Mouse (Mus musculus) stomach, embryonic 16.5 days (tissue): ENCODE results near the gene Gpr152. TPM values are rescaled to one million over a fixed set of nuclear protein-coding genes. Genes with fewer than 3 reads are reported as not detected.
A peak's percentile ranks its signal among the peaks of the same experiment; 100 is the strongest.
"Not testable (repeated sequence)": the region's sequence is repeated elsewhere in the genome, so short reads cannot be mapped to it uniquely, and the experiment has no call there.

Experiments
- ATAC-seq: fragments of 200-750 bp; cut with Nextera tagmentation; 2 replicates; pipeline ENCODE4 v1.8.0; 2017; ENCODE audit warnings: moderate number of reproducible peaks, moderate TSS enrichment; ENCODE audit not compliant: insufficient read depth, low FRiP score
- H3K27ac ChIP-seq: fragments of 300-500 bp; sonication (generic); 2 replicates; pipeline ENCODE4 v1.5.1; 2014; ENCODE audit warnings: low read length
- H3K27me3 ChIP-seq: fragments of 300-500 bp; sonication (generic); 2 replicates; pipeline ENCODE4 v1.6.1; 2014; ENCODE audit warnings: low read length, control low read depth, mixed read lengths; ENCODE audit not compliant: control insufficient read depth, insufficient read depth
- H3K36me3 ChIP-seq: fragments of 300-500 bp; sonication (generic); 2 replicates; pipeline ENCODE4 v1.6.1; 2014; ENCODE audit warnings: low read length; ENCODE audit not compliant: control insufficient read depth, insufficient read depth
- H3K4me1 ChIP-seq: fragments of 300-500 bp; sonication (generic); 2 replicates; pipeline ENCODE4 v1.6.1; 2014; ENCODE audit warnings: low read length, control low read depth, mixed read lengths; ENCODE audit not compliant: control insufficient read depth, insufficient read depth
- H3K4me2 ChIP-seq: fragments of 300-500 bp; sonication (generic); 2 replicates; pipeline ENCODE4 v1.6.1; 2014; ENCODE audit warnings: low read depth, low read length, mixed read lengths
- H3K4me3 ChIP-seq: fragments of 300-500 bp; sonication (generic); replicated peaks from 2 replicates; pipeline ENCODE4 v1.5.1; 2014; ENCODE audit warnings: mild to moderate bottlenecking, low read length
- H3K9ac ChIP-seq: fragments of 300-500 bp; sonication (generic); 2 replicates; pipeline ENCODE4 v1.6.1; 2014; ENCODE audit warnings: low read length
- H3K9me3 ChIP-seq: fragments of 300-500 bp; sonication (generic); replicated peaks from 2 replicates; pipeline ENCODE4 v1.6.1; 2016; ENCODE audit warnings: low read length, control low read depth; ENCODE audit not compliant: control insufficient read depth
- WGBS: fragments of 180-500 bp; shearing (Covaris S2); extraction: QIAGEN DNeasy Blood & Tissue Kit; methylation state at CpG from one replicate; pipeline ENCODE4 v1.1.7; 2014; 5-methylcytosine and 5-hydroxymethylcytosine counted together
- polyA plus RNA-seq: library from polyadenylated mRNA; unstranded; fragments of >200 nt; fragmentation: Nextera tagmentation; extraction: Ambion mirVana; gene quantifications from 2 replicates; pipeline ENCODE4 v1.2.1, GENCODE M21; 2015

Gpr152 gene
- polyA plus RNA-seq, 1 experiment from 2014 or later: not detected

DNA sequence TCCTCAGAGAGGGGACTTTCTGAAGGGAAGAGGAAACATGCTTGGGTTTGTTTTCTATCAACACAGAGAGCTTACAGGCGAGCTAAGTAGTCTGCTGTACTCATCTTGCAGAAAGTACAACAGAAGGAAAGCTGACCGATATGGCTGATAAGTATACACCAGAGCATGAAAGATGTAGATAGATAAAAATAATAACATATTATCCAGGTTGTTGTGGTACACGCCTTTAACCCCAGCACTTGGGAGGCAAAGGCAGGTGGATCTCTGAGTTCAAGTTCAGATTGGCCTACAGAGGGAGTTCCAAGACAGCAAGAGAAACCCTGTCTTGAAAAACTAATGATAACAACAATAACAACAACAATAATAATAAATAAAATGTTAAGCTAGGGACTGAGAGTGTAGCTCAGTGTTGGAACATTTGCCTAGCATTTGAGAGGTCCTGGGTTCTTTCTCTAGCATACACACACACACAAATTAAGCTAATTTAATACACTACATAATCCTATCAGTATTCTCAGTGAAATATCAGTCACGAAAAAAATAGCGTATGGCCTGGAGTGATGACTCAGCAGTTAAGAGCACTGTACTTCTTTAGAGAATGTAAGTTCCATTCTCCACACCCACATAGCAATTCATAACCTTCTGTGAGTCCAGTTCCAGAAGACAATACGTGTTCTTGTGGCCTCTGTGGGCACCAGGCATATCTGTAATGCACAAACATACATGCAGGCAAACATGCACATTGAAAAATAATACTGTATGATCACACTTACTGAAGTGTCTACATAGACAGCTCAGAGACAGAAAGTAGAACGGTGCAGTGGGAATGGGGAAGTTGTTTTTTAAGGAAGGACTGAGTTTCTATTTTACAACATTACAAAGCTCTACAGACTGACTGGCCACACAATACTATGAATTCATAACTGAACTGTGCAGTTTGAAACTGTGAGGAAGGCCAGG is 16.9 kb upstream of the Gpr152 start:
- 73% methylated on average over 7 of the region's 7 CpGs for WGBS
- Histone ChIP-seq H3K27ac (no peak overlapping the region), H3K9ac (no peak overlapping the region), H3K27me3 (no peaks in the 10 kb centered on the region), H3K4me2 (no peak overlapping the region), H3K36me3 (no peaks in the 10 kb centered on the region), H3K4me3 (no peak overlapping the region), H3K4me1 (peaks cover 16% of the 10 kb centered on the region), H3K9me3 (no peaks in the 10 kb centered on the region)
- ATAC-seq: no peak

DNA sequence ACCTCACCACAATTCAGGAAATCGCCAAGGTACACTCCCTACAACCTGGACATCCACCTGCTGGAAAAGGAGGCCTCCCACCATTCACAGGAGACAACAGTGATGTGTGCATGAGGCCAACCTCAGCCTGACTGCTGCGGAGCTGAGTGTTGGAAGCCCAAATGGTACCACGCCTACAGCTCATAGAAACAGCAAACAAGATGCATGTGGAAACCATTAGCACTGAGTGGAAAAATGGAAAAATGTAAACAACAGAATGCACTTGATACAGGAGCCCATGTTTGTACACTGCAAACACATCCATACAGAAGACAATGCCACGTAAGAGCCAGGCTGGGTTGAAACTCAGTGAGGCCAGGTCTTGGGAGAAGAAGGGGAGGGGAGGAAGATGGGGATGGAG is 15.2 kb upstream of the Gpr152 start:
- WGBS: 75% methylated on average over 4 of the region's 4 CpGs
- no peaks in the 10 kb centered on the region for H3K9me3 ChIP-seq
- H3K27ac ChIP-seq: no peak overlapping the region
- ATAC-seq: no peak
- 0 out of 2 replicates have a peak overlapping the region, but pooled peaks have one; percentile 14 for H3K9ac ChIP-seq
- no peak overlapping the region for H3K4me2 ChIP-seq
- no peak overlapping the region for H3K4me3 ChIP-seq
- H3K27me3 ChIP-seq: no peaks in the 10 kb centered on the region
- peaks cover 16% of the 10 kb centered on the region for H3K4me1 ChIP-seq
- 0 out of 2 replicates have a peak, but pooled peaks cover 6% of the 10 kb centered on the region for H3K36me3 ChIP-seq

DNA sequence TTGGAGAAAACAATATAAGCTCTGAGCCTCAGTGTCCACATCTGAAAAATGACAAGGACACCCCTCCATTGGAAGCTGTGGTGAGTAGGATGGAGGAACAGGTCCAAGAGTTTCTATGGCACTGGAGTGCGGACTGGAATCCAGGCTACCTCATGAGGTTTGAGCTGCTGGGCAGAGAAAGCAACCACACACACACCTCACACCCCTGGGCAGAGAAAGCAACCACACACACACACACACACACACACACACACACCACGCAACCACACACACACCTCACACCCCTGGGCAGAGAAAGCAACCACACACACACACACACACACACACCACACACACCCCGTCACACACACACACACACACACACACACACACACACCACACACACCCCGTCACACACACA is 14.3 kb upstream of the Gpr152 start:
- peak overlapping the region; percentile 60 for H3K4me3 ChIP-seq
- not testable (repeated sequence) for H3K9me3 ChIP-seq, H3K27me3 ChIP-seq, H3K27ac ChIP-seq
- ATAC-seq: peak; percentile 26
- H3K9ac ChIP-seq: peak overlapping the region; percentile 63; the same call in 1 of the 2 replicates
- WGBS: 26% methylated on average over 3 of the region's 4 CpGs
- peak overlapping the region; percentile 52 for H3K4me2 ChIP-seq
- 0 out of 2 replicates have a peak, but pooled peaks cover 11% of the 10 kb centered on the region for H3K36me3 ChIP-seq
- H3K4me1 ChIP-seq: peaks cover 15% of the 10 kb centered on the region

DNA sequence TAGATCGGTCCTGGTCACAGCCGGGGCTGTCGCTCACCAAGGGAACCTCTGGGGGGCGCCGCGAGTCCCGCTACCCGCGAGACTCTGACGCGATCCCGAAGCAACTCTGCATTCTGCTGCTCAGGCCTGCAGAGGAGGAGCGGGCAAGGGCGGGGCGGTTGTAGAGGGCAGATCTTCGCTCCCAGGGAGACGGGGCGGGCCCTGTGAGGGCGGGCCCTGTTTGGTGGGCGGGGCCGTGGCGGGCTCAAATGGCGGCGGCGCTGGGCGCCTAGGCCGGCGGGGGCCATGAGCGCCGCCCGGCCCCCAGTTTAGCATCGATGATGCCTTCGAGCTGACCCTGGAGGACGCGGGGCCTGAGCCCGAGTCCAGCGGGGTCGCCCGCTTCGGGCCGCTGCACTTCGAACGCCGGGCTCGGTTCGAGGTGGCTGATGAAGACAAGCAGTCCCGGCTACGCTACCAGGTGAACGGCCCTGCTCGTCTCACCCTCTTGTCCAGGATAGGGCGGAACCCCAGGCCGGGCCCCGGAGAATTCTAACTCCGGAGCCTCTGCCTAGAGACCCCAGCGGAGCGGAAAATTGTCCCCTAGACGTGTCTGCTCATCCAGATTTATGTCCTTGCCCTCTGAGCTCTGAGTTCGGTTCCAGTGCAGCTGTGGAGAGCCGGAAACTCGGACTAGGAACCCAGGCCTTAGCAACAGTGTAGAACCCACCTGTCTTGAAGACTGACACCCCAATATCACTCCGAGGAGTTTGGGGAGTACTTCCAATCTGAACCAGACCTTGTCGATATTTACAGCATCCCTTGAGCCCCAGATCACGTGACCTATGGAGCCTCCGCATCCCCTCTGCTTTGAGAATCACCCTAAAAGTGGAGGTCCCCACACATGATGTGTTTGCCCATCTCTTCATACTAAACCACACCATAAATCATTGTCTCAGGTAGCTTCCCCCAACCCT is 13.6 kb upstream of the Gpr152 start, which contains the start of gene Aip:
TSS of gene Aip (minus strand) at position 118 of the 956 bp plus-strand sequence.
- H3K9ac ChIP-seq: peak within 1 kb of the TSS; percentile 82
- peak; percentile 95 for ATAC-seq
- H3K27ac ChIP-seq: peak within 1 kb of the TSS; percentile 16
- H3K9me3 ChIP-seq: no peaks in the 10 kb centered on the region
- H3K36me3 ChIP-seq: 0 out of 2 replicates have a peak, but pooled peaks cover 12% of the 10 kb centered on the region
- H3K4me1 ChIP-seq: peaks cover 7% of the 10 kb centered on the region
- H3K4me2 ChIP-seq: peak within 1 kb of the TSS; percentile 68
- under 1% methylated on average over 60 of the region's 64 CpGs for WGBS
- H3K27me3 ChIP-seq: no peaks in the 10 kb centered on the region
- peak within 1 kb of the TSS; percentile 60 for H3K4me3 ChIP-seq

DNA sequence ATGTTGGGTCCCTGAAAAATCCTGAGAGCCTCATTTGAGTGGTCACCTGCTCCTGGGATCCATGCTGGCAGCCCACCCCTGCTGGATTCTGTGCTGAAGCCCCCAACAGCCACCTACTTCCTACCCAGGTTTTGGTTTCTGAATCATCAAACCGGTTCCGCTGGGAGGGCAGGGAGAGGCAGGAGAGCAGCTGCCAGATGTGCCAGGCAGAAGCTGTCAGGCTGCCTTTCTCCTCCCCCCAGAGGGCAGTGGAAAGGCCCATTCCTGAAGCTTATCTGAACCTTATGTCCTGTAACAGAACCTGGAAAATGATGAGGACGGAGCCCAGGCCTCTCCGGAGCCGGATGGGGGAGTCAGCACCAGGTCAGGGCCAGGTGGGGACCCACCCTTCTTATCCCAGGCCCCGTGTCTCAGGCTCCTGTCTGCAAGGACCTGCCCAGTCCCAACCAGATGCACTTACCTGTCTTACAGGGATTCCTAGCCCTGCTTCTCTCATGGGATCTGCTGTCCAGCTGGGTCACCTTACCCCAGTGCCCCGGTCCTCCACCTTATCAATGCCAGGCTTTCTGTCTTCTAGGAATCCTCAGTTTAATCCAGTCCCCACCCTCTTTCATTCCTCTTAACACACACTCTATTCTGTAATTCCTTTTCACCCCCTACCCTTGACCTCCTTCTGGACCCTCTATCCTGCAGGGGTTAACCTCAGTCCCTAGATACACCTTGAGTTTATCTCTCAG is 12.7 kb upstream of the Gpr152 start:
- Histone ChIP-seq H3K4me1 (peaks cover 7% of the 10 kb centered on the region), H3K27ac (peak overlapping the region; percentile 43), H3K36me3 (peaks cover 21% of the 10 kb centered on the region; the same call in 1 of the 2 replicates), H3K27me3 (no peaks in the 10 kb centered on the region), H3K9ac (peak overlapping the region; percentile 82), H3K4me3 (peak overlapping the region; percentile 60), H3K9me3 (no peaks in the 10 kb centered on the region), H3K4me2 (peak overlapping the region; percentile 68)
- no peak for ATAC-seq
- WGBS: 50% methylated on average over 7 of the region's 7 CpGs

DNA sequence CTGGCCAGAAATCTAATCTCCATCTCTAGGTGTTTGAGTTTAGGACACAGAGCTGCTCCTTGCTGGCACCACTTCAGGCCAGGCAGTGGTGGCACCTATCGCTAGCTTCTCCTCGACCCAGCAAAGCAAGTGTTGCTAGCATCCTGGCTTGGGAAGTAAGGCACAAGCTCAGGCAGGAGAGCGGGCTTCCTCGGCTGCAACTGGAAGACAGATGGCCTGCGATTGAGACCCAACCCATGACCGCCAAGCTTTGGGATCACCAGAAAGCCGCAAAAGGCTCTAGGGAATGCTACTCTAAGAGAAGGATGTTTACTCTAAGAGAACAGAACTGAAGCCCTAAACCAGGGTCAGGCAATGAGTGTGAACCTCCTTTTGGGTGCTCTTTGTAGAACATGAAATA is 10.1 kb upstream of the Gpr152 start:
- no peak overlapping the region; the same call in 1 of the 2 replicates for H3K9ac ChIP-seq
- H3K9me3 ChIP-seq: no peaks in the 10 kb centered on the region
- H3K27me3 ChIP-seq: no peaks in the 10 kb centered on the region
- no peak overlapping the region for H3K4me3 ChIP-seq
- no peak for ATAC-seq
- no peak overlapping the region for H3K4me2 ChIP-seq
- H3K36me3 ChIP-seq: peaks cover 28% of the 10 kb centered on the region
- H3K27ac ChIP-seq: no peak overlapping the region
- peaks cover 7% of the 10 kb centered on the region for H3K4me1 ChIP-seq
- WGBS: 88% methylated on average over 7 of the region's 7 CpGs

DNA sequence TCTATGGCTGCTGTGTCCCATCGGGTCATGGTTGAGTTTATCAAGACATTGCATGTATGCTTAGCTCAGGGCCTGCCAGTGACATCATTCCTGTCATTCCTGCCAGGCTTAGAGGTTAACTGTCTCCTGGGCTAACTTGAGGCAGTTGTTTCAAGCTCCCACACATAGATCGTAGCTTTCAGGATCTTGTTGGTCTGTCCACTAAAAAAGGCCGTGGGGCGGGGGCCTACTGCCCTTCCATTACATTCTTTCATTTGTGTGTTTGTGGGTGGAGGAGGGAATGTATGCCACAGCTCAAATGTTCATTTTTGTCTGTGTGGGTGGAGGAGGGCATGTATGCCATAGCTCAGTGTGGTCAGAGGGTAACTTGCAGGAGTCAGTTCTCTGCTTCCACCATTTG is 9.5 kb upstream of the Gpr152 start:
- H3K9me3 ChIP-seq: no peaks in the 10 kb centered on the region
- 83% methylated on average over 4 of the region's 4 CpGs for WGBS
- no peak overlapping the region for H3K4me3 ChIP-seq
- no peak overlapping the region for H3K4me2 ChIP-seq
- H3K27me3 ChIP-seq: no peaks in the 10 kb centered on the region
- H3K4me1 ChIP-seq: peaks cover 7% of the 10 kb centered on the region
- ATAC-seq: no peak
- H3K9ac ChIP-seq: no peak overlapping the region
- no peak overlapping the region for H3K27ac ChIP-seq
- H3K36me3 ChIP-seq: peaks cover 28% of the 10 kb centered on the region

DNA sequence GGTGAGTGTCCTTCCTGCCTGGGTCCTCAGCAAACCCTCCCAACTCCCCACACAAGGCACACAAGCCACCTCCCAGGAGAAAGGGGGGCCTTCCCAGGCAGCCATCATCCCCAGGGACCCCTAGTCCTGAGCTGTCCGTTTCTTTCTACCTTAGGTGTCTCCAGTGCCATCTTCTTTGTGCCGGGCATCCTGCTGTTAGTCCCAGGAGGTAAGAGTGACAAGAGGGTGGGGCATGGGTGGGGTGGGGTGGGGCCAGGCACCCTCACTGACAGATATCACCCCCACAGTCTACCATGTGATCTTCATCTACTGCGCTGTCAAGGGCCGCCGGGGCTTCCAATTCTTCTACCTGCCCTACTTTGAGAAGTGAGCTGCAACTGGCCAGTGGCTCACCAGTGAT is 8.5 kb upstream of the Gpr152 start:
- Histone ChIP-seq H3K4me3 (no peak overlapping the region), H3K9me3 (no peaks in the 10 kb centered on the region), H3K27me3 (no peaks in the 10 kb centered on the region), H3K4me2 (no peak overlapping the region), H3K27ac (no peak overlapping the region), H3K9ac (no peak overlapping the region), H3K36me3 (peaks cover 28% of the 10 kb centered on the region), H3K4me1 (peaks cover 7% of the 10 kb centered on the region)
- WGBS: 83% methylated on average over 5 of the region's 5 CpGs
- ATAC-seq: no peak
